8 mouse cellular contexts compared by ENCODE assay signal in the genomic region with DNA sequence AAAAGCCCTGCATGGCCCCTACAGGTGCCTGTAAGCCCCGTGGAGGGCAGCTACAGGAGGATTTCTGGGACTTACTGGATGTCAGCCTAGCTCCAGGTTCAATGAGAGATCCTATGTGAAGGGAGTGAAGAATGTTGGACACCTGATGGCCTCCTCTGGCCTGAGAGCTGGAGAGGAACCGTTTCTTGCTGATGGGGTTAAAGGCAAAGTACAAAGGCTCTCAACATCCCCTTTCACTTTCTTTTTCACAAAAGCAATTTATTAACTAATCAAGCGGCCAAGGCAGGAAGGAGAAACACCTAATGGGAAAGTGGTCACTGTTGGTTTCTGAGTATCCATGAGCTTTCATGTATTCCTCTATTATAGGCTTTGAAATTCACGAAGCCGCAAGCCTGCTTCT. TPM values are rescaled to one million over a fixed set of nuclear protein-coding genes. Genes with fewer than 3 reads are reported as not detected.
DNase-seq lines count a peak whose midpoint lies in the region; ATAC-seq and TF ChIP-seq lines count a peak whose summit lies in the region.

No protein-coding gene starts in this region.

- peak overlapping the region; percentile 45 for H3K4me3 ChIP-seq in kidney, adult 2 months (ENCODE audit: insufficient read depth, low read depth, low read length)
- H3K4me3 ChIP-seq in embryonic facial prominence, embryonic 11.5 days (ENCODE audit: low read depth, low read length): peak overlapping the region; percentile 51
- H3K4me3 ChIP-seq in intestine, embryonic 14.5 days (ENCODE audit: low read depth, low read length): peak overlapping the region; percentile 46
- H3K4me3 ChIP-seq in midbrain, embryonic 15.5 days: peak overlapping the region; percentile 57; the same call in 1 of the 2 replicates

- H3K4me1 ChIP-seq in kidney, adult 2 months (ENCODE audit: control insufficient read depth, insufficient read depth, low read length): no peaks in the 10 kb centered on the region
- no peaks in the 10 kb centered on the region for H3K4me1 ChIP-seq in embryonic facial prominence, embryonic 11.5 days (ENCODE audit: control insufficient read depth, insufficient read depth, low read length)
- H3K4me1 ChIP-seq in intestine, embryonic 14.5 days (replicated peaks; ENCODE audit: control insufficient read depth, insufficient read depth, low read length): peaks cover 6% of the 10 kb centered on the region
- peaks cover 18% of the 10 kb centered on the region for H3K4me1 ChIP-seq in midbrain, embryonic 15.5 days

- H3K36me3 ChIP-seq in kidney, adult 2 months (ENCODE audit: control insufficient read depth, insufficient read depth, low read length): no peaks in the 10 kb centered on the region
- no peaks in the 10 kb centered on the region for H3K36me3 ChIP-seq in embryonic facial prominence, embryonic 11.5 days (replicated peaks; ENCODE audit: control insufficient read depth, insufficient read depth, low read depth, low read length)
- no peaks in the 10 kb centered on the region for H3K36me3 ChIP-seq in intestine, embryonic 14.5 days (ENCODE audit: control insufficient read depth, insufficient read depth, low read length)
- H3K36me3 ChIP-seq in midbrain, embryonic 15.5 days (replicated peaks): no peaks in the 10 kb centered on the region

- no peaks in the 10 kb centered on the region for H3K9me3 ChIP-seq in embryonic facial prominence, embryonic 11.5 days (replicated peaks; ENCODE audit: control insufficient read depth, low read length)
- no peaks in the 10 kb centered on the region for H3K9me3 ChIP-seq in intestine, embryonic 14.5 days (ENCODE audit: control insufficient read depth, low read length)
- no peaks in the 10 kb centered on the region for H3K9me3 ChIP-seq in midbrain, embryonic 15.5 days

- TF ChIP-seq POLR2A in kidney, adult 2 months (IDR thresholded peaks at IDR 0.05; ENCODE audit: low read depth, low read length): no peak

- no peaks in the 10 kb centered on the region for H3K27me3 ChIP-seq in kidney, adult 2 months (replicated peaks; ENCODE audit: control insufficient read depth, insufficient read depth, low read length)
- peaks cover 10% of the 10 kb centered on the region for H3K27me3 ChIP-seq in embryonic facial prominence, embryonic 11.5 days (ENCODE audit: control insufficient read depth, insufficient read depth, low read length)
- H3K27me3 ChIP-seq in intestine, embryonic 14.5 days (replicated peaks; ENCODE audit: control insufficient read depth, insufficient read depth, low read length): peaks cover 40% of the 10 kb centered on the region
- H3K27me3 ChIP-seq in midbrain, embryonic 15.5 days (replicated peaks): peaks cover 13% of the 10 kb centered on the region; the same call in 1 of the 2 replicates

- ATAC-seq in embryonic facial prominence, embryonic 11.5 days (replicated peaks; ENCODE audit: insufficient number of reproducible peaks, low FRiP score, low TSS enrichment, low read depth): no peak
- ATAC-seq in intestine, embryonic 14.5 days (replicated peaks; ENCODE audit: low FRiP score, low TSS enrichment, low read depth): no peak
- no peak for ATAC-seq in midbrain, embryonic 15.5 days (replicated peaks)

- 32% methylated on average over 5 of the region's 5 CpGs for WGBS in kidney, adult 2 months
- WGBS in embryonic facial prominence, embryonic 11.5 days: 49% methylated on average over 5 of the region's 5 CpGs
- WGBS in intestine, embryonic 14.5 days: 40% methylated on average over 5 of the region's 5 CpGs
- 57% methylated on average over 5 of the region's 5 CpGs for WGBS in midbrain, embryonic 15.5 days

- no peak overlapping the region for H3K27ac ChIP-seq in kidney, adult 2 months (ENCODE audit: insufficient read depth, low read depth, low read length)
- H3K27ac ChIP-seq in embryonic facial prominence, embryonic 11.5 days (replicated peaks; ENCODE audit: low read depth, low read length): no peak overlapping the region
- H3K27ac ChIP-seq in intestine, embryonic 14.5 days (ENCODE audit: low read depth): no peak overlapping the region
- no peak overlapping the region for H3K27ac ChIP-seq in midbrain, embryonic 15.5 days

- no peak overlapping the region for H3K9ac ChIP-seq in embryonic facial prominence, embryonic 11.5 days (replicated peaks; ENCODE audit: low read length)
- no peak overlapping the region for H3K9ac ChIP-seq in intestine, embryonic 14.5 days (ENCODE audit: low read length)
- H3K9ac ChIP-seq in midbrain, embryonic 15.5 days: 0 out of 2 replicates have a peak overlapping the region, but pooled peaks have one; percentile 62

- H3K4me2 ChIP-seq in embryonic facial prominence, embryonic 11.5 days (ENCODE audit: low read depth, low read length): peak overlapping the region; percentile 97
- H3K4me2 ChIP-seq in intestine, embryonic 14.5 days (ENCODE audit: low read length): peak overlapping the region; percentile 94
- H3K4me2 ChIP-seq in midbrain, embryonic 15.5 days: peak overlapping the region; percentile 99

- no peak for TF ChIP-seq CTCF in kidney, adult 2 months (conservative IDR thresholded peaks at IDR 0.05; ENCODE audit: insufficient read depth, insufficient read length, low read depth, low read length)

- DNase-seq in kidney, adult 2 months: peak; percentile 32
- DNase-seq in kidney, adult 11 months: no peak
- DNase-seq in embryonic facial prominence, embryonic 11.5 days (ENCODE audit: low spot score): no peak
- DNase-seq in intestine, embryonic 14.5 days (ENCODE audit: low spot score): no peak
- DNase-seq in cerebellum, adult 9-11 months: no peak
- no peak for DNase-seq in adrenal gland, postnatal 4 days (ENCODE audit: low spot score in 2 of 2)
- no peak for DNase-seq in right cerebral cortex, adult 2 months (ENCODE audit: low spot score in 2 of 2)

RNA-seq across cellular contexts. Expression of gene Tnfaip8l3, which starts 1.0 kb away (rescaled TPM):
- 0.11 and 0.14 TPM in 2 replicates for polyA plus RNA-seq in kidney, adult 2 months (2012; rRNA removed)
- polyA plus RNA-seq in embryonic facial prominence, embryonic 11.5 days (2014; fragmentation: Nextera tagmentation; extraction: Ambion mirVana): 0.04 TPM in 1 of 2 replicates, not detected in the other
- 0.05 and 0.22 TPM in 2 replicates for polyA plus RNA-seq in intestine, embryonic 14.5 days (2014; fragmentation: Nextera tagmentation; extraction: Ambion mirVana)
- polyA plus RNA-seq in midbrain, embryonic 15.5 days (2015; fragmentation: Nextera tagmentation; extraction: Ambion mirVana): 0.27 TPM in 2 replicates
- total RNA-seq in adrenal gland, postnatal 4 days (2021): under 1 TPM; 0.17 to 0.31 TPM
